Mouse (Mus musculus) embryonic facial prominence, embryonic 11.5 days (tissue): ENCODE measurements around the gene Mtor. TPM values are rescaled to one million over a fixed set of nuclear protein-coding genes. Genes with fewer than 3 reads are reported as not detected.

Source experiments
- ATAC-seq: fragments of 200-750 bp; cut with Nextera tagmentation; replicated peaks from 2 replicates; pipeline ENCODE4 v1.8.0; 2017; ENCODE audit warnings: low read depth; ENCODE audit not compliant: insufficient number of reproducible peaks, low FRiP score, low TSS enrichment
- DNase-seq: peaks from one replicate; pipeline ENCODE4 v3.0.0-alpha.2; 2015; ENCODE audit warnings: low spot score
- H3K27ac ChIP-seq: fragments of 300-500 bp; sonication (generic); replicated peaks from 2 replicates; pipeline ENCODE4 v1.5.1; 2014; ENCODE audit warnings: mild to moderate bottlenecking, low read depth, low read length, control low read depth
- H3K27me3 ChIP-seq: fragments of 300-500 bp; sonication (generic); 2 replicates; pipeline ENCODE4 v1.6.1; 2014; ENCODE audit warnings: mild to moderate bottlenecking, low read length, moderate library complexity, mixed read lengths; ENCODE audit not compliant: control insufficient read depth, insufficient read depth
- H3K36me3 ChIP-seq: fragments of 300-500 bp; sonication (generic); replicated peaks from 2 replicates; pipeline ENCODE4 v1.6.1; 2014; ENCODE audit warnings: low read depth, mild to moderate bottlenecking, low read length, moderate library complexity, mixed read lengths; ENCODE audit not compliant: control insufficient read depth, insufficient read depth
- H3K4me1 ChIP-seq: fragments of 300-500 bp; sonication (generic); 2 replicates; pipeline ENCODE4 v1.6.1; 2014; ENCODE audit warnings: low read length, mixed read lengths; ENCODE audit not compliant: control insufficient read depth, insufficient read depth
- H3K4me2 ChIP-seq: fragments of 300-500 bp; sonication (generic); 2 replicates; pipeline ENCODE4 v1.6.1; 2014; ENCODE audit warnings: low read depth, mild to moderate bottlenecking, control low read depth, low read length, moderate library complexity
- H3K4me3 ChIP-seq: fragments of 300-500 bp; sonication (generic); 2 replicates; pipeline ENCODE4 v1.5.1; 2014; ENCODE audit warnings: low read depth, low read length, control low read depth
- H3K9ac ChIP-seq: fragments of 300-500 bp; sonication (generic); replicated peaks from 2 replicates; pipeline ENCODE4 v1.6.1; 2014; ENCODE audit warnings: mild to moderate bottlenecking, control low read depth, low read length
- H3K9me3 ChIP-seq: fragments of 300-500 bp; sonication (generic); replicated peaks from 2 replicates; pipeline ENCODE4 v1.6.1; 2016; ENCODE audit warnings: mild to moderate bottlenecking, low read length, inconsistent platforms, mixed read lengths; ENCODE audit not compliant: control insufficient read depth
- WGBS: fragments of 180-500 bp; shearing (Covaris S2); extraction: QIAGEN DNeasy Blood & Tissue Kit; methylation state at CpG from one replicate; pipeline ENCODE4 v1.1.7; 2014; 5-methylcytosine and 5-hydroxymethylcytosine counted together
- polyA plus RNA-seq: library from polyadenylated mRNA; unstranded; fragments of >200 nt; fragmentation: Nextera tagmentation; extraction: Ambion mirVana; gene quantifications from 2 replicates; pipeline ENCODE4 v1.2.1, GENCODE M21; 2014

Gene Mtor
- polyA plus RNA-seq, 1 experiment from 2014 or later = 22.5 TPM

DNA sequence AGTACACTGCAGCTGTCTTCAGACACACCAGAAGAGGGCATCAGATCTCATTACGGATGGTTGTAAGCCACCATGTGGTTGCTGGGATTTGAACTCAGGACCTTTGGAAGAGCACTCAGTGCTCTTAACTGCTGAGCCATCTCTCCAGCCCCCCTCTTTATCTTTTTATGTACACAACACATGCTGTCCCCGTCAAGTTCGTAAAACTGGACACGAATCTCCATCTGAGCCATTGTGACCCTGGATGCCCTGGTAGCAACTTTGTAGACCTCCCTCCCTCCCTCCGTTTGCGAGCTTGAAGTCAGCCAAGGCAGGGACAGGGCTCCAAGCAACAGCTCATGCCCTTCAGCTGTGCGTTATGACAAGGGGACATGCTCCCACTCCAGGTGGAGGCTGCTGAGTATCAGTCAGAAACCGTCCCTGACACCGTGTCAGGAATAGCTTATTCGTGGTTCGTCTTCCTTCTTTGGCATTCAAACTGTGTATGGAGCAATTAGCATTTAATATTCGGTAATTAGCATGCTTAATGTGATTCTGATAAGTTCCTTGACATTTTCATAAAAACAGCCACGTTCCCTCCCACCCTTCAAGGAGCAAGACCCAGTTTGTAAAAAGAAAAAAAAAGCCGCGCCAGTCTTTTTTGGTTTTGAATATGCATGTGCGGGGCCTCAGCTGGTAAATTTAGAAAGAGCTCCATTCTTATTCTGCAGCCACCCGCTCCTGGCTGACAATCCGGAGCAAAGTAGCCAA lies 142.2 kb downstream of the Mtor start:
- DNase-seq = peak; percentile 36
- no peaks in the 10 kb centered on the region for H3K4me1 ChIP-seq
- H3K9me3 ChIP-seq = no peaks in the 10 kb centered on the region
- no peaks in the 10 kb centered on the region for H3K27me3 ChIP-seq
- peak overlapping the region; percentile 59 for H3K4me2 ChIP-seq
- WGBS = 7% methylated on average over 18 of the region's 18 CpGs
- H3K4me3 ChIP-seq = peak overlapping the region; percentile 96
- H3K36me3 ChIP-seq = peaks cover 12% of the 10 kb centered on the region
- H3K27ac ChIP-seq = 0 out of 2 replicates have a peak overlapping the region, but pooled peaks have one; percentile 52
- H3K9ac ChIP-seq = peak overlapping the region; percentile 80
- no peak for ATAC-seq

- peak; percentile 99 for ATAC-seq
- under 1% methylated on average over 39 of the region's 50 CpGs for WGBS
Measured at GRCm38 (mm10) chr4:148591171-148591630, 142.8 kb downstream of the Mtor start, which contains the start of gene Srm. Srm (plus strand) TSS chr4:148591503.

DNA sequence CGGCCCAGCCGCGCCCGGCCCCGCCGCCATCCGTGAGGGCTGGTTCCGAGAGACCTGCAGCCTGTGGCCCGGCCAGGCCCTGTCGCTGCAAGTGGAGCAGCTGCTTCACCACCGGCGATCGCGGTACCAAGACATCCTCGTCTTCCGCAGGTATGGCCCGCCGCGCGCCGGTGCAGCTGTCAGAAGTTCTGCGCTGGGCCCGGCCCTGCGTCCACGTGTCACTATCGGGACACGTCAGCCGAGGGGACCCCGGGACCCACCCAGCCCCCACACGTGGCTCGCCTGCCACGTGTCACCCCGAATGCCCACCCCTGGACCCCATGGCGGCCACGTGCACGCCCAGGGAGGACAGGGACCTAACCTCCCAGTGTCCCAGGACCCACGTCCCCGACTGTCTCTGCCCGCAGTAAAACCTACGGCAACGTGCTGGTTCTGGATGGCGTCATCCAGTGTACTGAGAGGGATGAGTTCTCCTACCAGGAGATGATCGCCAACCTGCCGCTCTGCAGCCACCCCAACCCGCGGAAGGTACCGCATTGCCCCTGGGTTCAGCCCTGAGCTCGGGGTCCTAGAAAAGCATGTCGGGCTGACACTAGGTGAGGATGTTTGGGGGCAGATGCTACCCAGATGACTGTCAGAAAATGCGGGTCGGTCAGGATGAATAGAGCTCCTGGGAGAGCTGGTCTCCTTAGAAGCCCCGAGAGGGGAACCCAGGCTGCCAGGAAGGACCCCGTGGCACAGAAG lies 143.4 kb downstream of the Mtor start:
- Histone ChIP-seq H3K27ac (no peak overlapping the region), H3K9ac (peak overlapping the region; percentile 80), H3K36me3 (peaks cover 19% of the 10 kb centered on the region), H3K4me2 (peak overlapping the region; percentile 90), H3K9me3 (no peaks in the 10 kb centered on the region), H3K27me3 (no peaks in the 10 kb centered on the region), H3K4me3 (peak overlapping the region; percentile 96), H3K4me1 (no peaks in the 10 kb centered on the region)
- WGBS = under 1% methylated on average over 52 of the region's 53 CpGs
- DNase-seq (no peak), ATAC-seq (peak; percentile 63)

More at GRCm38 (mm10) chr4:148591171-148591630, 142.8 kb downstream of the Mtor start, which contains the start of gene Srm:
- Histone ChIP-seq H3K4me3 (peak within 1 kb of the TSS; percentile 96), H3K4me1 (no peaks in the 10 kb centered on the region), H3K9ac (peak within 1 kb of the TSS; percentile 80), H3K9me3 (no peaks in the 10 kb centered on the region), H3K36me3 (peaks cover 17% of the 10 kb centered on the region), H3K27me3 (no peaks in the 10 kb centered on the region), H3K27ac (0 out of 2 replicates have a peak within 1 kb of the TSS, but pooled peaks have one; percentile 52), H3K4me2 (peak within 1 kb of the TSS; percentile 90)
- peak; percentile 98 for DNase-seq

DNA sequence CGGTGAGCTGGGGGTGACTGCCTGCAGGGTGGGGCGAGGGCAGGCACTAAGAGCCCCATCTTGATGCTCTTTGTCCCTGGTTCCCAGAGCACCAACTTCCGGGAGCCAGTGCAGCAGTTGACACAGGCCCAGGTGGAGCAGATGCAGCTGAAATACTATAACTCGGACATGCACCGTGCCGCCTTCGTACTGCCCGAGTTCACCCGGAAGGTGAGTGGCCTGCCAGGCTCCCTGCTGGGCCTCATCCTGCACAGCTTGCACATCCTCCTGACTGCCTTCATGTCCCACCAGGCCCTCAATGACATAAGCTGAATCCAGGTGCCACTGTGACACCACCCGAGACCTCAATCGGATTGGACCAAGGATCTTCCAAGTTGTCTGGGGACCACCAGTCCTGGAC lies 145.6 kb downstream of the Mtor start:
- DNase-seq = no peak
- no peak for ATAC-seq
- Histone ChIP-seq H3K27me3 (no peaks in the 10 kb centered on the region), H3K4me2 (no peak overlapping the region), H3K4me3 (no peak overlapping the region), H3K9me3 (no peaks in the 10 kb centered on the region), H3K9ac (no peak overlapping the region), H3K36me3 (peaks cover 20% of the 10 kb centered on the region), H3K27ac (no peak overlapping the region), H3K4me1 (no peaks in the 10 kb centered on the region)
- WGBS = 96% methylated on average over 11 of the region's 11 CpGs

DNA sequence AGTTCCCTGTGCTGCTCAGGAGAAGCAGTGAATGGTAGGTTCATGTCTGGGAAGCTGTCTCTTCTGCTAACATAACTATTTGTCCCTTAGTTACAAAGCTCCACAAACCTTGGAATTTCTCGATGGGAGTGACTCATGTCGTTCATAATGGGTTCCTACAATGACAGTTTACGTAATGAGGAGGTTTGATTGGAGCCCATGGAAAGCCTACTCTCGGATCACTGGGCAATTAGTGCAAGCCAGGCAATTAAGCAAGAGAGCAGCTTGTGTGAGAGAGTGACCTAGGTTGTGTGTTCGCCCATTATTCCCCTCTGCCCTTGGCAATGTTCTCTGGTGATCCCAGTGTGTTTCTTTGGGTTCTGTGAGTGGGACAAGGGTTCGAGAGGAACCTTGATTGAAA lies 147.5 kb downstream of the Mtor start:
- WGBS = 83% methylated on average over 6 of the region's 6 CpGs
- ATAC-seq (no peak), DNase-seq (no peak)
- no peaks in the 10 kb centered on the region for H3K27me3 ChIP-seq
- no peak overlapping the region for H3K4me3 ChIP-seq
- no peak overlapping the region for H3K27ac ChIP-seq
- peaks cover 20% of the 10 kb centered on the region for H3K36me3 ChIP-seq
- no peaks in the 10 kb centered on the region for H3K4me1 ChIP-seq
- H3K9ac ChIP-seq = no peak overlapping the region
- H3K9me3 ChIP-seq = no peaks in the 10 kb centered on the region
- no peak overlapping the region for H3K4me2 ChIP-seq

GRCm38 (mm10) chr4:148596731-148597130 lies 148.3 kb downstream of the Mtor start:
- Histone ChIP-seq H3K9ac (no peak overlapping the region), H3K4me3 (no peak overlapping the region), H3K36me3 (peaks cover 20% of the 10 kb centered on the region), H3K27ac (no peak overlapping the region), H3K4me1 (no peaks in the 10 kb centered on the region), H3K9me3 (no peaks in the 10 kb centered on the region), H3K4me2 (no peak overlapping the region), H3K27me3 (no peaks in the 10 kb centered on the region)
- no peak for DNase-seq
- 95% methylated on average over 3 of the region's 3 CpGs for WGBS
- no peak for ATAC-seq

DNA sequence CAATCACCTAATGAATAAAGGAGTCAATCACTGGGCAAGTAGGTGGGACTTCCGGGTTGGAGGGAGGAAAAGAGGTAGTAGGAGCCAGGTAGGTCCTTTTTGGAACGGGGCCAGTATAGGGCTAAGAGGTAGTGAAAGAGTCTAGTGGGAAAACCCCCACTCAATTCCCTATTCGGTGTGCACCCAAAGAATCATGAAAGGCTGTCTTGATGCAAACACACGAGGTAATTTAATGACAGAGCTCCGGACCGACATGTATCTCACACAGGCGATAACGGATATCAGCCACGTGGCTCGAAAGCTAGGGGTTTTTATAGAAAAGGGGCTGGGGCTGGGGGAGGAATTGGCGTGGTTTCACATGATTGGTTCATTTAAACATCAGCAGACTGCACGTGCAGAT lies 150.4 kb downstream of the Mtor start:
- H3K4me3 ChIP-seq = no peak overlapping the region
- no peak overlapping the region for H3K4me2 ChIP-seq
- DNase-seq = no peak
- peaks cover 18% of the 10 kb centered on the region for H3K36me3 ChIP-seq
- no peaks in the 10 kb centered on the region for H3K4me1 ChIP-seq
- no peak for ATAC-seq
- H3K27me3 ChIP-seq = no peaks in the 10 kb centered on the region
- H3K9me3 ChIP-seq = no peaks in the 10 kb centered on the region
- H3K27ac ChIP-seq = no peak overlapping the region
- no peak overlapping the region for H3K9ac ChIP-seq
- WGBS = 93% methylated on average over 12 of the region's 12 CpGs

DNA sequence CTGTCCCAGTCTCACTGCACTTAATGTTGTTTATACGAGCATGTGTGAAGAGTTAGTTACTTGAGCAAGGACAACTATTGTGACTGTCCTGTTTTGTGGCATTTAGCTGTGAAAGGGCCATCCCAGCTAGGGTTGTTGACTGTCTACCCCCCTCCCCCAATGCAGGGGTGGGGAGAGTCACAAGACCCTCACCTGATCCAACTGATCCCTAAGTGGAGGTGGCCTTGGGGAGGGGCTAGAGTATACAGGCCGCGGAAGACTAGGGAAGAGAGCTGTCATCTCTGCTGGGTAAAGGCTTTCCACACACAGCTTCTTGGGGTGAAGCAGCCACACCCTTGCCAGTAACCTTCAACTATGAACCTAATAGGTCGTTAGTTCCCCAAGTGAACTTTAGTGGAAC lies 151.9 kb downstream of the Mtor start:
- H3K9me3 ChIP-seq = no peaks in the 10 kb centered on the region
- no peak overlapping the region for H3K9ac ChIP-seq
- no peak overlapping the region for H3K4me2 ChIP-seq
- no peaks in the 10 kb centered on the region for H3K4me1 ChIP-seq
- H3K4me3 ChIP-seq = no peak overlapping the region
- peaks cover 8% of the 10 kb centered on the region for H3K36me3 ChIP-seq
- 86% methylated on average over 4 of the region's 4 CpGs for WGBS
- no peaks in the 10 kb centered on the region for H3K27me3 ChIP-seq
- DNase-seq (no peak), ATAC-seq (no peak)
- no peak overlapping the region for H3K27ac ChIP-seq
